Mouse (Mus musculus): ENCODE results near the gene 1810062G17Rik. TPM values are rescaled to one million over a fixed set of nuclear protein-coding genes. Genes with fewer than 3 reads are reported as not detected.

Gene 1810062G17Rik
- polyA plus RNA-seq, 1 experiment, result 3.4 TPM

DNA sequence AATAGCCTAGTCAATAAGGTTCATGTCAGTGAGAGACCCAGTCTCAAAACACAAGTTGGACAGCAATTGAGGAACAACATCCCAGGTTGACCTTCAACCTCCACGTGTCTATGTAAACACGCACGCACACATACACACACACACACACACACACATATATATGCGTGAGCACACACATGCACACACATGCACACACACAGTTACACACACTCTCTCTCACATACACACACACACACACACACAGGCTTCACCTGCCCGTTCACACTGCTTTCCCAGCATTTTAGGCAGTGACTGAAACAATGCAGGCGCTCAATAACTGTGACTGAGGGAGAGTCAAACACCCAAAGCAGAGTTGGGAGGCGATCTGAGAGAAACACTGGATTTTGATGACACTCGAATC, 29.6 kb downstream of the 1810062G17Rik start:
- no peak for DNase-seq (ENCODE audit: low spot score)

DNA sequence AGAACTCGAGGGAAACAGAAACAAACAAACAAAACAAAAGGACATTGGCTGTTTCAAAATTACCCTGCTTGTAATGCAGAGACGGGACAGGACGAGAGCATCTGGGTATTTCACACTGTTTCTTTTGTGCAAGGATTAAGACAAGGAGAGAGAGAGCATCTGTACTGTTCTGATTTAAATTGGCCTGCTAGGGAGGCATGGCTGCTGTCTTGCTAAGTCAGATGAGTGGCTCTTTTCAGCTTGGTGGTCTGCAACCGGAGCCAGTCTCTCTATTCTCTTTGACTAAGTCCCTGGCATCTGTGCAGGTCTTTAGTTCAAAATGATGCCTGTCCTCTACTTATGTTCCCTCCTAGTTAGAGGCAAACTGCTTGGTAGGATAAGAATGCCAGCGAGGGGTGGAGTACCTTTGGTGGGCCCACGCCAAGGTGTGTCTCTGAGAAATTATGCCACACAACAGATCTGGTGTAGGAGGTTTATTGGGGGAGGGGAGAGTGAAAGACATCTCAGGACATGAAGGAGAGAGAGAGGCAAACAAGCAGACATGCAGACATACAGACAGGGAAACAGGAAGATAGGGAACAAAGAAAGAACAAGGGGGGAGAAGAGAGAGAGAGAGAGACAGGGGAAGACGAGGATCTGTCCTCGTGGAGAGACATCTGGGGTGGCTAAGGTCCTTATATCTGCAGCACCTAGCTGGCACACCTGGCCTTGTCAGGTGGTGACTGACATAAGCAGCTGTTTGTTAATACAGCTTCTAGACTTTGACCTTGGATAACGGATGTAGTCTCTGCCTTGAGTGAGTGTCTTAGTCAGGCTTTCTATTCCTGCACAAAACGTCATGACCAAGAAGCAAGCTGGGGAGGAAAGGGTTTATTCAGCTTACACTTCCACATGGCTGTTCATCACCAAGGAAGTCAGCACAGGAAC, 30.3 kb downstream of the 1810062G17Rik start:
- DNase-seq (ENCODE audit: low spot score), result no peak

DNA sequence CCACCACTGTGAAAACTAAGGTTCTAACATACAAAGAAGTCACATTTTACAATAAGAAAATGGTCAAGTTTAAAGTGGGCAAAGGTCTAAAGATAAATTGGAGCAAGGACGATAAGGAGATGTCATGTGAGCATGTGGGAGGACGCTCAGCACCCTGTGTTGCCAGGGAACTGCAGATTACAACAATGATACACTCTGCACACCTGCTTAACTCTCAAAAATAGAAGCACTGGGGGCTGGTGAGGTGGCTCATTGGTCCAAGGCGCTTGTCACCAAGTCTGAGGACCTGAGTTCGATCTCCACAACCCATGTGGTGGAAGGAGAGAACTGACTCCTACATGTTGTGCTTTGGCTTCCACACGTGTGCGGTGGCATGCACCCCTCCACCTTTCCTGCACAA, 35.8 kb downstream of the 1810062G17Rik start:
- no peak for DNase-seq (ENCODE audit: low spot score)

DNA sequence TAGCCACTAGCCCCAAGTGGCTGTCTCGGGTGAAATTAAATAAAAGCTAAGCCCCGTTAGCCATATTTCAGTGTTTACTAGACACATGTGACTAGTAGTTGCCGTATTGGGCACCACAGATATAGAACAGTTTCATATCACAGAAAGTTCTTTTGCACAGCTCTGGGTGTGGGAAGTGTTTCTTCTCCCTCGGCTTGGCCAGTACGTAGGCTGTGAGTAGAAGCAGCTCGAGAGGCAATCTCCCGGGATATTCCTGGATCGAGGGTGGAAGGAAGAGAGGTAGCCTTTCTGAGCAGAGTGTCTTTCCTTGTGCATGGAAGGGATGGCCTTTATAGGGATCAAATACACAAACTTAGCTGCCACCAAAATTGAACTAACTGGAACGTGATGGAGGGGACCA, 40.5 kb downstream of the 1810062G17Rik start:
- DNase-seq (ENCODE audit: low spot score), result no peak

DNA sequence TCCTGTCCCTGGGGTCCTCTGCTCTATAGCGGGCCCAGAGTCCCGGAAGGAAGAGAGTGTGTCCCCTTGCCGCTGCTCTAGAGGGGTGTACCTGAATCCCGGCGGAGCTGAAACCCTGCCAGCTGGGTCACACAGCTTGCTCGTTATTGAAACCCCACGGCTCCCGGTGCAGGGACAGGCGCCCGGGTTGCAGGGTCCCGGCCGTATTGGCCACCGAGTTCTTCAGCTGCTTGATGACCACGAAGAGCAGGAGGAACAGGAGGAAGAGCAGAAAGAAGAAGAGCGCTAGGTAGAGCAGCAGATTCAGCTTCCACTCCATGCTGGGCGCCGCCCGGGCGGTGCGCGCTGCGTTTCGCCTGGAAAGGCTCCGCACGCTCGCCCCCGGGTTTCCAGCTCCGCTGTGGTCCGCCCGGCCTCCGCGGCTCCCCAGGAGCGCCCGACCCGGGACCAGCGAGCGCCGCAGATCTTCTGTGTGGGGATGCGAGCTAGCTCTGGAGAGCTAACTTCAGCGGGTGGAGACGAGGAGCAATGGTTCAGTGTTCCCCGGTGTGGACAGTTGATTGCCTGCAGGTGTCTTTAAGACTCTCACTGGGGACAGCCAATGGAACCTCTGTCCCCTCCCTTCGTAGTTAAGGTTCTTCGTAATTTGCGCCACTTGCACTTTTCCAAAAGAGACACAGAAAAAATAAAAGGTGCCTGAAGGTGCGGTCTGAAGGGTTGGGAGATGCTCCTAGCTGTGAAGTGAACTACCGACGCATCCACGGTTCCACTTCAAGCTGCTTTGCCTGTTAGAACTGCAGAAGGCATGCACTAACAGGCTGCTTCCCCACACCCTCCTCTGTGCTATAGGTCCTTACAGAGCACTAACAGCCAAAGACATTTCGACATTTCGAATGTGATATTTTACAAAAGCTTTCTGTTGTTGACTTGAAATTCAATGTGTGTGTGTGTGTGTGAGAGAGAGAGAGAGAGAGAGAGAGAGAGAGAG, 45.6 kb downstream of the 1810062G17Rik start, which contains the start of gene Gm11549:
TSS of gene Gm11549 (minus strand) at position 741 of the 988 bp plus-strand sequence.
- DNase-seq (ENCODE audit: low spot score), result no peak

DNA sequence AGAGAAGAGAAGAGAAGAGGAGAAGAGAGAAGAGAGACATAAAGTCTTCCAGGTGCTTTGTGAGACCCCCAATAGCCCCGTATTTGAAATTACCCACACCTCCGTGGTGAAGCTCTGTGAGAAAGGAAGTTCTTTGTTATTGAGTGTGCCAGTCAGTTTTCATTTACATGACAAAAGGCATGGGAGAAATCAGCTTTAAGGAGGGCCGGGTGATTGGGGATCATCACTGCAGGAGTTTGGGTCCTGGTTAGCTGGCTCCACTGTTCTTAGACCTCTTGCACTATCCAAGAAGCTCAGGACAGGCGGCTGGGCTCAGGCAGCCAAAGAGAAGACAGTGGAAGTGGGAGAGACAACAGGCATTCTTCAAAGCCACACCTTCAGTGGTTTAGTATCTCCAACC, 46.4 kb downstream of the 1810062G17Rik start:
- no peak for DNase-seq (ENCODE audit: low spot score)

DNA sequence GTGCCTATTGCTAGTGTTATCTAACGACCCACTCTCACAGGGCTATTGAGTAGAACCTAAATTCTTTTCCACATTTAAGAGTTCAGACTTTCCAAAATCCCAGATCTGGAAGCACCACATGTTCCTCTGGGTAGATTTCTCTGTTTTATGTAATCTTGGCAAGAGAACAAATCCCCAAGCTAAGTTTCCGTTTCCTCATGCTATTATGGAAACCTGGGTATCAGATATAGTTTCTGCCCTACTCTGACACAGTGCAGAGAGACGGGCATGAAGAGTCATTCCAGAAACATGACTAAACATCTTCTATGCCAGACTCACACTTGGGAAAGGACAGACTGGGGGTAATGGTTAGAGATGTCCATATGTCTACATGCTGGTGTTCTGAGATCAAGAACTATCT, 48.7 kb downstream of the 1810062G17Rik start:
- DNase-seq (ENCODE audit: low spot score), result no peak

DNA sequence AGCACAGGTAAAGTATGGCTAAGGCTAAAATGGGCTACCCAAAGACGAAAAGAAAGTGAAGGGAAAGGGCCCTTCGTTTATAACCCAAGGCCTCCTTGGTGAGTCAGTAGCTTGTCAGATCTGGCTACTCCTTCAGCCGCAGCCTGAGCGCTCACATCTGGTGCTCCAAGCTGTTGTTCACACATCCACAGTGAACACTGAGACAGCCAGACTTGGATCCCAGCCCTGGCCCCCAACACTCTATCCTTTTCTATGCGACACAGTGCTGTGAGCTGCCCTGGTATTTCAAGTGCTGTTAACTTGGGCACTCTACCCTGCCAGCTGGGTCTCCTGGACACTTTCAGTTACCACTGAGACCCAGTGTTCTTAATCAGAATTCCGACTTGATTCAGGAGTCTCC, 54.6 kb downstream of the 1810062G17Rik start:
- DNase-seq (ENCODE audit: low spot score), result no peak

DNA sequence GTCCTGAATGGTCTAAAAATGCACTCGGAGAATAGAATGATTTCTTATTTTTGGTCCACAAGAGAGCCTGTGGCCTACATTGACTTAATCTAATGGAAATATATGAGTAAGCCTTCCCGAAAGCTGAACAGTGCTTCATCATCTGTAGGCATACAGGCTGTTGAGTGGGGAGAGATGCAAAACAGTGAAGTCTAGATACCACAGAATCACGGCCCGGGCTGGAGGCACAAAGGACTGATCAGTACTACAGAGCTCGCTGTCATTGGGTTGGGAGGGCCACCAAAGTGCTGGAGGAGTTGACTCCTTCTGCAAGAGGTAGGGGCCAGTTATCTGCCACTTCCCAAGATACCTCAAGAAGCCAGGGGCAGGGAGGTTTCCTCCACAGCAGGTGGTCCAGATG, 55.0 kb downstream of the 1810062G17Rik start:
- no peak for DNase-seq (ENCODE audit: low spot score)

DNA sequence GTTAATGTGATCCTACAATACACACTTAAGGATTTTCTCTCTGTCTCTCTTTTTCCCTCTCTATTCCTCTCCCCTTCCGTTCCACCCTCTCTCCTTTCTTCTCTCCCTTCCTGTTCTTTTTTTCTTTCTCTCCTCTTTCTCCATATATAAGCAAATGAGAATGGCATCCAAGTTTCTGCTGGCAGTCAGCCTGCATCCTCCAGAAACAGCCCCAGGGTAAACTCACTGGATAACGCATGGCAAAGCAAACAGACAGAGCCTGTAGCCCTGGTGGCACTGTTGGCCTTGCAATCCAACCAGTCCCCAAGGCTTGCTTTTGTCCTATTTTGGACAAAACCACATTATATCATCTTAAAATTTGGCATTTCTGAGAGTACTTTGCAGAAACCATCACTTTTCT, 55.5 kb downstream of the 1810062G17Rik start:
- DNase-seq (ENCODE audit: low spot score), result no peak

Other genes with a start within 250 kb of the 1810062G17Rik start
- 329 and 343 TPM in 2 replicates for gene Anxa5, start within 50 bp of the 1810062G17Rik start, polyA plus RNA-seq (2012; rRNA removed)
- 0.04 and 0.07 TPM in 2 replicates for gene Gm11549, start 45.9 kb downstream of the 1810062G17Rik start, polyA plus RNA-seq (2012; rRNA removed)
- gene Exosc9, start 76.7 kb downstream of the 1810062G17Rik start, polyA plus RNA-seq (2012; rRNA removed), result 28.6 and 29.0 TPM in 2 replicates
- gene Ccna2, start 96.2 kb downstream of the 1810062G17Rik start, polyA plus RNA-seq (2012; rRNA removed), result 4.7 and 5.5 TPM in 2 replicates
- gene Bbs7, start 137.5 kb downstream of the 1810062G17Rik start, polyA plus RNA-seq (2012; rRNA removed), result 7.9 and 8.2 TPM in 2 replicates
- gene Trpc3, start 214.2 kb downstream of the 1810062G17Rik start, polyA plus RNA-seq (2012; rRNA removed), result 1.8 and 2.1 TPM in 2 replicates